Mouse (Mus musculus): ENCODE results near the gene Hdc. TPM values are rescaled to one million over a fixed set of nuclear protein-coding genes. Genes with fewer than 3 reads are reported as not detected.

Hdc gene
- polyA plus RNA-seq, 1 experiment from 2014 or later, result 102 TPM

- Histone ChIP-seq H3K27ac (no peak overlapping the region), H3K4me2 (no peak overlapping the region), H3K36me3 (no peaks in the 10 kb centered on the region), H3K27me3 (0 out of 2 replicates have a peak, but pooled peaks cover 2% of the 10 kb centered on the region), H3K9ac (no peak overlapping the region), H3K9me3 (replicated peaks) (no peaks in the 10 kb centered on the region), H3K4me3 (replicated peaks) (no peak overlapping the region), H3K4me1 (peaks cover 16% of the 10 kb centered on the region)
- WGBS, result 51% methylated on average over 2 of the region's 2 CpGs
- no peak for ATAC-seq (replicated peaks; ENCODE audit: low FRiP score)
Measured at GRCm38 (mm10) chr2:126598359-126598758, 20.7 kb downstream of the Hdc start.

- H3K27ac ChIP-seq, result no peak overlapping the region
- H3K27me3 ChIP-seq, result 0 out of 2 replicates have a peak, but pooled peaks cover 2% of the 10 kb centered on the region
- no peak overlapping the region for H3K9ac ChIP-seq
- H3K36me3 ChIP-seq, result no peaks in the 10 kb centered on the region
- H3K4me3 ChIP-seq (replicated peaks), result no peak overlapping the region
- H3K4me1 ChIP-seq, result peaks cover 16% of the 10 kb centered on the region
- no peak for ATAC-seq (replicated peaks; ENCODE audit: low FRiP score)
- H3K4me2 ChIP-seq, result peak overlapping the region; percentile 1
- no peaks in the 10 kb centered on the region for H3K9me3 ChIP-seq (replicated peaks)
- WGBS, result 71% methylated on average over 20 of the region's 20 CpGs
Measured at GRCm38 (mm10) chr2:126597279-126598241, 21.5 kb downstream of the Hdc start.

- Histone ChIP-seq H3K27me3 (no peaks in the 10 kb centered on the region), H3K36me3 (no peaks in the 10 kb centered on the region), H3K4me1 (peaks cover 16% of the 10 kb centered on the region), H3K9me3 (replicated peaks) (no peaks in the 10 kb centered on the region), H3K4me3 (replicated peaks) (no peak overlapping the region), H3K9ac (no peak overlapping the region), H3K4me2 (no peak overlapping the region), H3K27ac (no peak overlapping the region)
- 93% methylated on average over 7 of the region's 7 CpGs for WGBS
- no peak for ATAC-seq (replicated peaks; ENCODE audit: low FRiP score)
Measured at GRCm38 (mm10) chr2:126596347-126597072, 22.6 kb downstream of the Hdc start.

- H3K4me3 ChIP-seq (replicated peaks), result peak overlapping the region; percentile 38
- no peak overlapping the region for H3K27ac ChIP-seq
- peaks cover 12% of the 10 kb centered on the region for H3K4me1 ChIP-seq
- no peaks in the 10 kb centered on the region for H3K36me3 ChIP-seq
- no peaks in the 10 kb centered on the region for H3K27me3 ChIP-seq
- H3K9ac ChIP-seq, result peak overlapping the region; percentile 45; the same call in 1 of the 2 replicates
- no peak; the same call in 1 of the 2 replicates for ATAC-seq (replicated peaks; ENCODE audit: low FRiP score)
- peak overlapping the region; percentile 68 for H3K4me2 ChIP-seq
- H3K9me3 ChIP-seq (replicated peaks), result no peaks in the 10 kb centered on the region
- 19% methylated on average over 26 of the region's 26 CpGs for WGBS
Measured at GRCm38 (mm10) chr2:126593831-126594610, 25.1 kb downstream of the Hdc start.

GRCm38 (mm10) chr2:126591304-126591703 is 27.8 kb downstream of the Hdc start:
- H3K4me2 ChIP-seq, result no peak overlapping the region
- H3K27ac ChIP-seq, result no peak overlapping the region
- ATAC-seq (replicated peaks; ENCODE audit: low FRiP score), result no peak
- H3K9ac ChIP-seq, result no peak overlapping the region
- H3K36me3 ChIP-seq, result no peaks in the 10 kb centered on the region
- no peaks in the 10 kb centered on the region for H3K9me3 ChIP-seq (replicated peaks)
- H3K4me1 ChIP-seq, result peaks cover 7% of the 10 kb centered on the region
- H3K4me3 ChIP-seq (replicated peaks), result no peak overlapping the region
- no peaks in the 10 kb centered on the region for H3K27me3 ChIP-seq
- 93% methylated on average over 4 of the region's 4 CpGs for WGBS

- no peaks in the 10 kb centered on the region for H3K9me3 ChIP-seq (replicated peaks)
- H3K36me3 ChIP-seq, result no peaks in the 10 kb centered on the region
- ATAC-seq (replicated peaks; ENCODE audit: low FRiP score), result no peak
- no peaks in the 10 kb centered on the region for H3K4me1 ChIP-seq
- no peak overlapping the region for H3K4me2 ChIP-seq
- no peak overlapping the region for H3K9ac ChIP-seq
- no peak overlapping the region for H3K27ac ChIP-seq
- WGBS, result 75% methylated on average over 3 of the region's 3 CpGs
- no peaks in the 10 kb centered on the region for H3K27me3 ChIP-seq
- no peak overlapping the region for H3K4me3 ChIP-seq (replicated peaks)
Measured at GRCm38 (mm10) chr2:126587468-126587867, 31.6 kb downstream of the Hdc start.

GRCm38 (mm10) chr2:126584621-126585369 is 34.3 kb downstream of the Hdc start:
- WGBS, result 77% methylated on average over 8 of the region's 8 CpGs
- no peak overlapping the region for H3K27ac ChIP-seq
- H3K9me3 ChIP-seq (replicated peaks), result no peaks in the 10 kb centered on the region
- ATAC-seq (replicated peaks; ENCODE audit: low FRiP score), result no peak
- no peaks in the 10 kb centered on the region for H3K27me3 ChIP-seq
- no peaks in the 10 kb centered on the region for H3K4me1 ChIP-seq
- no peak overlapping the region for H3K4me2 ChIP-seq
- no peak overlapping the region for H3K4me3 ChIP-seq (replicated peaks)
- H3K9ac ChIP-seq, result no peak overlapping the region
- no peaks in the 10 kb centered on the region for H3K36me3 ChIP-seq

GRCm38 (mm10) chr2:126583960-126584359 is 35.1 kb downstream of the Hdc start:
- H3K9ac ChIP-seq, result no peak overlapping the region
- no peak overlapping the region for H3K4me2 ChIP-seq
- no peak overlapping the region for H3K27ac ChIP-seq
- no peaks in the 10 kb centered on the region for H3K36me3 ChIP-seq
- no peak for ATAC-seq (replicated peaks; ENCODE audit: low FRiP score)
- no peaks in the 10 kb centered on the region for H3K9me3 ChIP-seq (replicated peaks)
- no peaks in the 10 kb centered on the region for H3K27me3 ChIP-seq
- no peaks in the 10 kb centered on the region for H3K4me1 ChIP-seq
- WGBS, result 51% methylated on average over 6 of the region's 6 CpGs
- H3K4me3 ChIP-seq (replicated peaks), result no peak overlapping the region

GRCm38 (mm10) chr2:126579282-126579681 is 39.8 kb downstream of the Hdc start:
- Histone ChIP-seq H3K4me3 (replicated peaks) (no peak overlapping the region), H3K9me3 (replicated peaks) (no peaks in the 10 kb centered on the region), H3K9ac (no peak overlapping the region), H3K36me3 (no peaks in the 10 kb centered on the region), H3K27ac (no peak overlapping the region), H3K4me2 (no peak overlapping the region), H3K4me1 (no peaks in the 10 kb centered on the region), H3K27me3 (no peaks in the 10 kb centered on the region)
- whole genome bisulfite sequencing, result 100% methylated on average over 1 of the region's 1 CpGs
- ATAC-seq (replicated peaks; ENCODE audit: low FRiP score), result no peak

GRCm38 (mm10) chr2:126577362-126577761 is 41.7 kb downstream of the Hdc start:
- H3K36me3 ChIP-seq, result no peaks in the 10 kb centered on the region
- no peak overlapping the region for H3K4me2 ChIP-seq
- no peak for ATAC-seq (replicated peaks; ENCODE audit: low FRiP score)
- H3K27me3 ChIP-seq, result no peaks in the 10 kb centered on the region
- no peak overlapping the region for H3K27ac ChIP-seq
- 69% methylated on average over 5 of the region's 5 CpGs for WGBS
- no peak overlapping the region for H3K9ac ChIP-seq
- H3K9me3 ChIP-seq (replicated peaks), result no peaks in the 10 kb centered on the region
- H3K4me1 ChIP-seq, result no peaks in the 10 kb centered on the region
- H3K4me3 ChIP-seq (replicated peaks), result no peak overlapping the region
